Mouse (Mus musculus): ENCODE data around the gene Vdac2.

DNA sequence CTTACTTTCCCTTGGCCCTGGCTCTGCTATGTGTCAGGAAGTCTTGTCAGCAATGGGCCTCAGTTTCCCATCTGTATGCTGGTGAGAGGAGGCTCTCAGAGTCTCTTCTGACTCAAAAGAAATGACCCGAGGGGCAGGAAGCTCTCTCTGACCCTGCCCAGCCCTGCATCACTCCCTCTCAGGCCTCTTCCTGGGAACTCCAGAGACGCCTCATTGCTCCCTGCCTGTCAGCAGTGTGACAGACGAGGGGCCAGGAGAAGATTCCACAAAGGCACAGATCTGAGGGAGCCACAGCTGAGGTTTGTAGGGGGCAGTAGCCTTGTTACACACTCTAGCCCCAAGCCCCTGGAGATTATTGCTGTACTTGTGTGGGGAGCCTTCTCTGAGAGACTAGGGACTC is 30.9 kb downstream of the Vdac2 start:
- TF ChIP-seq CTCF (IDR thresholded peaks at IDR 0.05; ENCODE audit: extremely low read depth, insufficient read depth, low read length): no peak
- TF ChIP-seq POLR2A (IDR thresholded peaks at IDR 0.05; ENCODE audit: extremely low read depth, insufficient read depth, low read length): no peak
